Mouse (Mus musculus) heart, postnatal 0 days (tissue): ENCODE data around the gene Gm7030. TPM values are rescaled to one million over a fixed set of nuclear protein-coding genes. Genes with fewer than 3 reads are reported as not detected.
A peak's percentile ranks its signal among the peaks of the same experiment; 100 is the strongest.
"Not testable (repeated sequence)": the region's sequence is repeated elsewhere in the genome, so short reads cannot be mapped to it uniquely, and the experiment has no call there.

Experiments
- ATAC-seq: fragments of 200-750 bp; cut with Nextera tagmentation; 2 replicates; pipeline ENCODE4 v1.8.0; 2017; ENCODE audit warnings: low read depth, moderate number of reproducible peaks, moderate library complexity; ENCODE audit not compliant: insufficient read depth
- DNase-seq: peaks from one replicate; pipeline ENCODE4 v3.0.0-alpha.2; 2016; ENCODE audit warnings: low spot score
- H3K27ac ChIP-seq: fragments of 300-500 bp; sonication (generic); 2 replicates; pipeline ENCODE4 v1.5.1; 2014; ENCODE audit warnings: low read depth, mild to moderate bottlenecking
- H3K27me3 ChIP-seq: fragments of 300-500 bp; sonication (generic); 2 replicates; pipeline ENCODE4 v1.6.1; 2014; ENCODE audit warnings: low read length, mixed read lengths; ENCODE audit not compliant: control insufficient read depth, insufficient read depth
- H3K36me3 ChIP-seq: fragments of 300-500 bp; sonication (generic); replicated peaks from 2 replicates; pipeline ENCODE4 v1.6.1; 2014; ENCODE audit warnings: low read length, mixed read lengths; ENCODE audit not compliant: control insufficient read depth, insufficient read depth
- H3K4me1 ChIP-seq: fragments of 300-500 bp; sonication (generic); 2 replicates; pipeline ENCODE4 v1.6.1; 2014; ENCODE audit warnings: antibody characterized with exemption; ENCODE audit not compliant: control insufficient read depth, insufficient read depth
- H3K4me2 ChIP-seq: fragments of 300-500 bp; sonication (generic); 2 replicates; pipeline ENCODE4 v1.6.1; 2014; ENCODE audit warnings: low read depth, mild to moderate bottlenecking, low read length, moderate library complexity
- H3K4me3 ChIP-seq: fragments of 300-500 bp; sonication (generic); 2 replicates; pipeline ENCODE4 v1.5.1; 2014; ENCODE audit warnings: low read depth, low read length
- H3K9ac ChIP-seq: fragments of 300-500 bp; sonication (generic); replicated peaks from 2 replicates; pipeline ENCODE4 v1.6.1; 2014; ENCODE audit warnings: low read depth, low read length, mixed read lengths
- H3K9me3 ChIP-seq: fragments of 300-500 bp; sonication (generic); replicated peaks from 2 replicates; pipeline ENCODE4 v1.6.1; 2016; ENCODE audit warnings: low read length; ENCODE audit not compliant: control insufficient read depth
- CTCF ChIP-seq: IDR thresholded peaks from 2 replicates; pipeline ENCODE4 v1.5.1; 2016; ENCODE audit warnings: antibody characterized with exemption, control low read depth, low read depth
- EP300 ChIP-seq: IDR thresholded peaks from 2 replicates; pipeline ENCODE4 v1.6.1; 2016; ENCODE audit warnings: antibody characterized with exemption, low read depth
- whole genome bisulfite sequencing: fragments of 180-500 bp; shearing (Covaris S2); extraction: QIAGEN DNeasy Blood & Tissue Kit; methylation state at CpG from one replicate; pipeline ENCODE4 v1.1.7; 2014; 5-methylcytosine and 5-hydroxymethylcytosine counted together
- polyA plus RNA-seq: library from polyadenylated mRNA; unstranded; fragments of >200 nt; fragmentation: Nextera tagmentation; extraction: Ambion mirVana; gene quantifications from 2 replicates; pipeline ENCODE4 v1.2.1, GENCODE M21; 2015
- total RNA-seq: library from RNA; depleted of rRNA; stranded (reverse); fragments of >200 nt; gene quantifications from 2 replicates; pipeline ENCODE4 v1.2.3, GENCODE M21; 2014; ENCODE audit warnings: low replicate concordance

Gene Gm7030
- total and polyA plus RNA-seq, 2 experiments from 2014 or later, result not detected

DNA sequence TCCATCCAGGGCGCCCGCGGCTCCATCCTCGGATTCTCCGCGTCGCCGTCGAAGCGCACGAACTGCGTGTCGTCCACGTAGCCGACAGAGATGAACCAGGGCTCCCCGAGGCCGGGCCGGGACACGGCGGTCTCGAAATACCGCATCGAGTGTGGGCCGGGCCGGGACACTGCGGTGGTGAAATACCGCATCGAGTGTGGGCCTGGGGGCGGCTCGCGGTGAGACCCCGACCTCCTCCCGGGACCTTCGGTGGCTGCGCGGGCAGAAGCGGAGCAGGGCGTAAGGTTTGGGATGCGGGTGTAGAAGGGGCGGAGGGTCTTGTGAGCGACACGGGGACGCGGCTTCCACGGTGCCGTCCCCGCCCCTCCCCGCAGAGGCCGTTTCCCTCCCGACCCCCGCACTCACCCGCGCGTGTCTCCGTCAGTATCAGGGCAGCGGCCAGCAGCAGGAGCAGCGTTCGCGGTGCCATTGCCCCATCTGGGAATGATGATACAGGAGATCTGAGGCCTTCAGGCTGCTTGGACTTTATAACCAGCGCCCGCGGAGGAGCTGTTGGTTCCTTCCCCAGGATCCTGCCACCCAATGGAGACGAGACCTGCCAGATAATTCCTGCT is 38.9 kb upstream of the Gm7030 start, which contains the start of gene Gm8909:
Gene Gm8909 (minus strand): TSS at position 499 of the 614 bp plus-strand sequence.
- no peak for TF ChIP-seq EP300
- H3K4me1 ChIP-seq, result no peaks in the 10 kb centered on the region; the same call in 1 of the 2 replicates
- H3K4me3 ChIP-seq, result peak within 1 kb of the TSS; percentile 48
- no peaks in the 10 kb centered on the region for H3K9me3 ChIP-seq
- WGBS, result 1% methylated on average over 55 of the region's 63 CpGs
- peaks cover 56% of the 10 kb centered on the region for H3K27me3 ChIP-seq
- H3K4me2 ChIP-seq, result peak within 1 kb of the TSS; percentile 69
- H3K36me3 ChIP-seq, result no peaks in the 10 kb centered on the region
- DNase-seq (no peak), ATAC-seq (no peak)
- no peak within 1 kb of the TSS for H3K9ac ChIP-seq
- H3K27ac ChIP-seq, result no peak within 1 kb of the TSS

DNA sequence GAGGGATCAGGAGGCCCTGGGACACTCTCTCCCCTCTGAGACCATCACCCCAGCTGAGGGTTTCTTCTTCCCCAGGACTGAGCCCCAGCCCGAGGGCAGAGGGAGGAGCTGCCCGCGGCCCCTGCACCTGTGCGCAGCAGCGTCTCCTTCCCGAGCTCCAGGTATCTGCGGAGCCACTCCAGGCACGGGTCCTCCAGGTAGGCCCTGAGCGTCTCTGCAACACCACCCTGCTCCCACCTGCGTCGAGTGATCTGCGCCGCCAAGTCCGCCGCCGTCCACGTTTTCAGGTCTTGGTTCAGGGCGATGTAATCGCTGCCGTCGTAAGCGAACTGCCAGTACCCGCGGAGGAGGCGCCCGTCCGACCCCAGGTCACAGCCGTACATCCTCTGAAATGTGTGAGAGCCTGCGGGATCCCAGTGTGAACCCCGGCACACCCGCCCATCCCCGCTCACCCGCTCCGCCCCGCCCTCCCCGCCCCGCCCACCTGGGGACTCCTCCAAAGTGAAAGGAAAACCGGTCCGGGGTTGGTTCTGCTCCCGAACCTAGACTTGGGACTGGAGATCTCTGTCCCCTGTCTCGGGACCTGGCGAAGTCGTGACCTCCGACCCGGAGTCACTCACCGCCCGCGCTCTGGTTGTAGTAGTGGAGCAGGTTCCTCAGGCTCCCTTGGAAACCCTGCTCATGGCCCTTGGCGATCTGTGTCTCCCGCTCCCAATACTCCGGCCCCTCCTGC is 38.2 kb upstream of the Gm7030 start:
- no peaks in the 10 kb centered on the region for H3K9me3 ChIP-seq
- no peaks in the 10 kb centered on the region for H3K36me3 ChIP-seq
- H3K9ac ChIP-seq, result no peak overlapping the region
- H3K27ac ChIP-seq, result no peak overlapping the region
- WGBS, result 2% methylated on average over 51 of the region's 51 CpGs
- no peaks in the 10 kb centered on the region; the same call in 1 of the 2 replicates for H3K4me1 ChIP-seq
- H3K27me3 ChIP-seq, result peaks cover 63% of the 10 kb centered on the region
- DNase-seq (no peak), ATAC-seq (no peak)
- H3K4me3 ChIP-seq, result peak overlapping the region; percentile 48
- TF ChIP-seq EP300 (no peak), CTCF (no peak)
- peak overlapping the region; percentile 69 for H3K4me2 ChIP-seq

DNA sequence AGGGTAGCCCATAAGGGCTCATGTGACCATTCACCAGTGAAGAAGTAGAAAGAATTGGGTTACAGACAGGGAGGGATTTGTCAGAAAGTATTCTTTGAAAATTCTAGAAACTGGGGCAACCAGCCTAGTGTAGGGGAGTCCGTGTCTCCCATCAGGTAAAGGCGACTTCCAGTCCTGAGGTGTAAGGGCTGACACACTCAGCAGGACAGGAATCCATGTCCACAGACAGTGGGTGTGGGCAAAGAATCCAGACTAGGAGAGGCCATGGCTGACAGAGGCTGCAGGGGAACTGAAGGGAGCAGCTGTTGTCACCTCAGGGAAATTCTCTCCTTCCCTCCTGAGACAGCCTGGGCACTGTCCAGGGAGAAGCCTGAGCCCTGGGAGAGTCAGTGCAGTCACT is 37.7 kb upstream of the Gm7030 start:
- DNase-seq, H3K4me2 ChIP-seq, H3K4me3 ChIP-seq, H3K9ac ChIP-seq, H3K27ac ChIP-seq, H3K9me3 ChIP-seq, ATAC-seq, H3K36me3 ChIP-seq, H3K4me1 ChIP-seq: not testable (repeated sequence)
- H3K27me3 ChIP-seq, result peaks cover 69% of the 10 kb centered on the region
- 16% methylated on average over 2 of the region's 2 CpGs for WGBS

DNA sequence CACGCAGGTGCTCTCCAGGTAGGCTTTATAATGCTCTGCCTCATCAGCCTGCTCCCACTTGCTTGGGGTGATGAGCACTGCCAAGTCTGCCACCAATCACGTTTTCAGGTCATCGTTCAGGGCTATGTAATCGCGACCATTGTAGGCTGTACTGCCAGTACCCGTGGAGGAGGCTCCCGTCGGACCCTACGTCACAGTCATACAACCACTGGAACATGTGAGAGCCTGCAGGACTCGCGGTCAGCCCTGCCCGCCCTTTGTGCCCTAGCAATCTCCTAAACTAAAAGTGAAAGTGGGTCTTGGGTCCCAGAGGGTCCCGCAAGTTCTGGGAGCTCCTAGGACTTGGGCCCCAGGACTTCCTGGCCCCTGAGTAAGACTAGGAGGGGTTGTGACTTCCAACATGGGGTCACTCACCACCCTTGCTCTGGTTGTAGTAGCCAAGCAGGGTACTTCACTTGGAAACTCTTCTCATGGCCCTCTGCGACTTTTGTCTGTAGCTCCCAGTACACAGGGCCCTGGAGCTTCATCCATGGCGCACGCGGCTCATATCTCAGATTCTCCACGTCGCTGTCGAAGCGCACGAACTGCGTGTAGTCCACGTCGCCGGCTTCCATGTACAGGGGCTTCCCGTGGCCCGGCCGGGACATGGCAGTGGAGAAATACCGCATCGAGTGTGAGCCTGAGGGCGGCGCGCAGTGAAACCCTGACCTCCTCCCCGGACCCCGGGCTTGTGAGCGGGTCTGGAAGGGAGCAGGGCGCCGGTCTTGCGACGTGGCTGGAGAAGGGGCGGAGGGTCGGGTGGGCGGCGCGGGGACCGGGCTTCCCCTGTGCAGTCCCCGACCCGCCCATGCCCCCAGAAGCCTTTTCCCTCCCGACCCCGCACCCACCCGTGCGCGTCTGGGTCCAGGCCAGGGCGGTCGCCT is 32.2 kb upstream of the Gm7030 start:
- Histone ChIP-seq H3K4me3 (peak overlapping the region; percentile 35), H3K9ac (no peak overlapping the region), H3K27me3 (peaks cover 65% of the 10 kb centered on the region), H3K4me1 (no peaks in the 10 kb centered on the region; the same call in 1 of the 2 replicates), H3K4me2 (peak overlapping the region; percentile 42), H3K9me3 (no peaks in the 10 kb centered on the region), H3K27ac (no peak overlapping the region), H3K36me3 (no peaks in the 10 kb centered on the region)
- ATAC-seq, result no peak
- TF ChIP-seq EP300 (no peak), CTCF (no peak)
- 3% methylated on average over 56 of the region's 56 CpGs for WGBS
- no peak for DNase-seq

DNA sequence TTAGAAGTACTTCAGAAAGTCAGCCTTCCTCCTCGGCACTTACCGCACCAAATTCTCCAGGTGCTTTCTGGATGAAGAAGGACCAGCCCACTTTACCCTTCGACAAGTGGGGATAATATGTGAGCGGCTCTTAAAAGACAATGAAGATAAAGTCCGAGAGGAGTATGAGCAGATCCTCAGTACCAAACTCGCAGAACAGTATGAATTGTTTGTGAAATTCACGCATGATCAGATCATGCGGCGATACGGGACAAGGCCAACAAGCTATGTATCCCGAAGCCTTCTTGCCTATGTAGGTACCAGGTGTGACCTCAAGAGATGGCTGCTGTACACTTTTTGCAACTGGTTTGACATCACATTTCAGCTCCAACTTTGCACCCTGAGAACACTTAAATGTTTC is 29.0 kb upstream of the Gm7030 start:
- WGBS, result 14% methylated on average over 11 of the region's 11 CpGs
- not testable (repeated sequence) for H3K4me2 ChIP-seq, H3K9ac ChIP-seq

DNA sequence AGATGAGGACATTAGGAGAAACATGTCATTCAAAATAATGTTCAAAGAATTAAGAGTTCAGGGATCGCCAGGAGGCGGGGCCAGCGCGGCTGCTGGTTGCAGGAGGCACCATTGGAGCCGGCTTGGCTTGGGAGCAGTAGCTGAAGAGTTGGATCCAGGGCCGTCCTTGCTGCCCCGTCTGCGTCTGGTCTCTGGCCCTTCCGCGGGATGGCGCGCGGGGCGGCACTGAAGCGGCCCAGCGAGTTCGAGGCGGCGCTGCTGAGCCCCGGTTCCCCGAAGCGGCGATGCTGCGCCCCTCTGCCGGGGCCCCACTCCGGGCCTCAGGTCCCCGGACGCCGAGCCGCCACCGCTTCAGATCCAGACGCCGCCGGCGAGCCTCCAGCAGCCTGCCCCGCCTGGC is 28.6 kb upstream of the Gm7030 start:
- not testable (repeated sequence) for H3K27ac ChIP-seq, H3K9me3 ChIP-seq, H3K4me1 ChIP-seq, ATAC-seq, H3K9ac ChIP-seq, DNase-seq, H3K36me3 ChIP-seq
- under 1% methylated on average over 36 of the region's 36 CpGs for WGBS
- Histone ChIP-seq H3K4me2 (peak overlapping the region; percentile 49), H3K4me3 (peak overlapping the region; percentile 30), H3K27me3 (peaks cover 59% of the 10 kb centered on the region)

More for the DNA sequence above, 29.0 kb upstream of the Gm7030 start:
- peak overlapping the region; percentile 30; the same call in 1 of the 2 replicates for H3K4me3 ChIP-seq
- DNase-seq, H3K4me1 ChIP-seq, ATAC-seq, H3K27ac ChIP-seq, H3K36me3 ChIP-seq, H3K9me3 ChIP-seq: not testable (repeated sequence)
- peaks cover 64% of the 10 kb centered on the region for H3K27me3 ChIP-seq
